Mouse (Mus musculus) embryonic facial prominence, embryonic 10.5 days (tissue): ENCODE measurements around the gene Slc30a1. TPM values are rescaled to one million over a fixed set of nuclear protein-coding genes. Genes with fewer than 3 reads are reported as not detected.

Source experiments
- DNase-seq: peaks from one replicate; pipeline ENCODE4 v3.0.0-alpha.2; 2017; ENCODE audit warnings: low spot score
- H3K27ac ChIP-seq: fragments of 300-500 bp; sonication (generic); replicated peaks from 2 replicates; pipeline ENCODE4 v1.5.1; 2016; ENCODE audit warnings: mild to moderate bottlenecking
- H3K27me3 ChIP-seq: fragments of 300-500 bp; sonication (generic); replicated peaks from 2 replicates; pipeline ENCODE4 v1.6.1; 2016; ENCODE audit warnings: low read depth, mild to moderate bottlenecking; ENCODE audit not compliant: poor library complexity, severe bottlenecking
- H3K36me3 ChIP-seq: fragments of 300-500 bp; sonication (generic); replicated peaks from 2 replicates; pipeline ENCODE4 v1.6.1; 2016; ENCODE audit warnings: mild to moderate bottlenecking, moderate library complexity
- H3K4me1 ChIP-seq: fragments of 300-500 bp; sonication (generic); 2 replicates; pipeline ENCODE4 v1.6.1; 2016
- H3K4me3 ChIP-seq: fragments of 300-500 bp; sonication (generic); 2 replicates; pipeline ENCODE4 v1.5.1; 2016; ENCODE audit warnings: mild to moderate bottlenecking, moderate library complexity
- H3K9me3 ChIP-seq: fragments of 300-500 bp; sonication (generic); 2 replicates; pipeline ENCODE4 v1.6.1; 2016; ENCODE audit warnings: mild to moderate bottlenecking
- WGBS: fragments of 180-500 bp; shearing (Covaris S2); methylation state at CpG from one replicate; pipeline ENCODE4 v1.1.7; 2016; 5-methylcytosine and 5-hydroxymethylcytosine counted together
- polyA plus RNA-seq: library from polyadenylated mRNA; unstranded; fragments of >200 nt; fragmentation: Nextera tagmentation; extraction: Ambion mirVana; gene quantifications from 2 replicates; pipeline ENCODE4 v1.2.1, GENCODE M21; 2016

Slc30a1 gene
- polyA plus RNA-seq, 1 experiment from 2014 or later, result 1.5 TPM

GRCm38 (mm10) chr1:191908906-191909305, 2.3 kb downstream of the Slc30a1 start:
- peaks cover 41% of the 10 kb centered on the region for H3K4me1 ChIP-seq
- H3K27ac ChIP-seq, result no peak overlapping the region
- peaks cover 31% of the 10 kb centered on the region for H3K36me3 ChIP-seq
- H3K9me3 ChIP-seq, result no peaks in the 10 kb centered on the region
- H3K4me3 ChIP-seq, result peak overlapping the region; percentile 84
- no peak for DNase-seq
- 93% methylated on average over 15 of the region's 15 CpGs for WGBS
- peaks cover 17% of the 10 kb centered on the region for H3K27me3 ChIP-seq

GRCm38 (mm10) chr1:191909316-191909715, 2.7 kb downstream of the Slc30a1 start:
- no peak for DNase-seq
- WGBS, result 95% methylated on average over 14 of the region's 14 CpGs
- peak overlapping the region; percentile 11; the same call in 1 of the 2 replicates for H3K4me3 ChIP-seq
- H3K4me1 ChIP-seq, result peaks cover 41% of the 10 kb centered on the region
- H3K27me3 ChIP-seq, result peaks cover 16% of the 10 kb centered on the region
- no peaks in the 10 kb centered on the region for H3K9me3 ChIP-seq
- no peak overlapping the region for H3K27ac ChIP-seq
- H3K36me3 ChIP-seq, result peaks cover 31% of the 10 kb centered on the region

GRCm38 (mm10) chr1:191910646-191911045, 4.1 kb downstream of the Slc30a1 start:
- 84% methylated on average over 3 of the region's 3 CpGs for WGBS
- H3K27me3 ChIP-seq, result peaks cover 3% of the 10 kb centered on the region; the same call in 1 of the 2 replicates
- peaks cover 38% of the 10 kb centered on the region for H3K4me1 ChIP-seq
- H3K4me3 ChIP-seq, result no peak overlapping the region
- H3K36me3 ChIP-seq, result peaks cover 31% of the 10 kb centered on the region
- H3K9me3 ChIP-seq, result no peaks in the 10 kb centered on the region
- H3K27ac ChIP-seq, result no peak overlapping the region
- no peak for DNase-seq

- no peak for DNase-seq
- no peaks in the 10 kb centered on the region for H3K27me3 ChIP-seq
- H3K9me3 ChIP-seq, result no peaks in the 10 kb centered on the region
- peaks cover 31% of the 10 kb centered on the region for H3K36me3 ChIP-seq
- peaks cover 33% of the 10 kb centered on the region for H3K4me1 ChIP-seq
- no peak overlapping the region for H3K4me3 ChIP-seq
- 88% methylated on average over 3 of the region's 3 CpGs for WGBS
- H3K27ac ChIP-seq, result no peak overlapping the region
Measured at GRCm38 (mm10) chr1:191911067-191911668, 4.6 kb downstream of the Slc30a1 start.

GRCm38 (mm10) chr1:191914647-191915046, 8.1 kb downstream of the Slc30a1 start:
- peaks cover 18% of the 10 kb centered on the region for H3K36me3 ChIP-seq
- H3K9me3 ChIP-seq, result no peaks in the 10 kb centered on the region
- WGBS, result 86% methylated on average over 6 of the region's 6 CpGs
- no peaks in the 10 kb centered on the region for H3K27me3 ChIP-seq
- no peak overlapping the region for H3K27ac ChIP-seq
- peaks cover 9% of the 10 kb centered on the region for H3K4me1 ChIP-seq
- H3K4me3 ChIP-seq, result no peak overlapping the region
- DNase-seq, result no peak

DNA sequence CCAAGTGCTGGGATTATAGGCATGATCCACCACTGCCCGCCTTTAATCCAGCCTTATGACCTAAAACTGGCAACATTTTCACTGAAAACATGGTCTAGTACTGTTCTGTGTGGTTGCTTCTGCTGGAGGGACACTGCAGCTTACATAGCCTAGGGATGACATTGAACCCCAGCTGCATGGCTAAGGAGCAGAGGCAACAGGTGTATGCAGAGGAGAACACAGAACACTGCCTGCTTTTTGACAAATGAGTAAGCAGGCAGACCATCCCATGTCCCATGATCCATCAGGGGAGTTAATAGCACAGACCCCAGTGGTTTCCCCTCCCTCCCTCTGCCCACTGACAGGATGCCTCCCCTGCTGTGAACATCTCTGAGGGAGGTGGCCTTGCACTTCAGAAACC, 9.0 kb downstream of the Slc30a1 start:
- Histone ChIP-seq H3K27me3 (no peaks in the 10 kb centered on the region), H3K4me1 (peaks cover 9% of the 10 kb centered on the region), H3K9me3 (no peaks in the 10 kb centered on the region), H3K4me3 (no peak overlapping the region), H3K27ac (no peak overlapping the region), H3K36me3 (peaks cover 10% of the 10 kb centered on the region; the same call in 1 of the 2 replicates)
- 73% methylated on average over 1 of the region's 1 CpGs for WGBS
- no peak for DNase-seq

- H3K4me3 ChIP-seq, result no peak overlapping the region
- no peaks in the 10 kb centered on the region for H3K27me3 ChIP-seq
- 74% methylated on average over 5 of the region's 5 CpGs for WGBS
- H3K36me3 ChIP-seq, result 0 out of 2 replicates have a peak, but pooled peaks cover 2% of the 10 kb centered on the region
- DNase-seq, result no peak
- no peak overlapping the region for H3K27ac ChIP-seq
- 0 out of 2 replicates have a peak, but pooled peaks cover 4% of the 10 kb centered on the region for H3K9me3 ChIP-seq
- H3K4me1 ChIP-seq, result peaks cover under 1% of the 10 kb centered on the region; the same call in 1 of the 2 replicates
Measured at GRCm38 (mm10) chr1:191916876-191917275, 10.3 kb downstream of the Slc30a1 start.

DNA sequence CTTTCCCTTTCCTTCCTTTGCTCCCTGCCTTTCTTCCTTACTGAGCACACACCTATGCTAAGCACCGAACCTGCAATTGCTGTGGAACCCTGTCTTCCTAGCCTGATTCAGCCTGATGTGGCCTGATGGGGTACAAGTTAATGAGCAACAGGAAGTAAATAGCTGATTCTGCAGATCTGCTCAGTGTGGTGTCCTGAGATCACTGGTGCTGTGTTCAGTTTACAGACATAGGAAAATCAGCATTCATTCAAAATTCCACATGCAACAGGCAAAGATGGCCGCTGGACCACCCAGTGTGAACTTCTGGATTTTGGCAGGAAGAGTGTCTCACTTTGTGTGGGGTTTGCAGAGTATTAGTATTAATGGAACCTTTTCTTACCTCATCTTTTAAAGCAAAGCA, 12.8 kb downstream of the Slc30a1 start:
- no peak overlapping the region for H3K4me3 ChIP-seq
- 0 out of 2 replicates have a peak, but pooled peaks cover 4% of the 10 kb centered on the region for H3K9me3 ChIP-seq
- no peak overlapping the region for H3K27ac ChIP-seq
- no peaks in the 10 kb centered on the region for H3K27me3 ChIP-seq
- no peak for DNase-seq
- 79% methylated on average over 2 of the region's 2 CpGs for WGBS
- no peaks in the 10 kb centered on the region for H3K36me3 ChIP-seq
- no peaks in the 10 kb centered on the region for H3K4me1 ChIP-seq

DNA sequence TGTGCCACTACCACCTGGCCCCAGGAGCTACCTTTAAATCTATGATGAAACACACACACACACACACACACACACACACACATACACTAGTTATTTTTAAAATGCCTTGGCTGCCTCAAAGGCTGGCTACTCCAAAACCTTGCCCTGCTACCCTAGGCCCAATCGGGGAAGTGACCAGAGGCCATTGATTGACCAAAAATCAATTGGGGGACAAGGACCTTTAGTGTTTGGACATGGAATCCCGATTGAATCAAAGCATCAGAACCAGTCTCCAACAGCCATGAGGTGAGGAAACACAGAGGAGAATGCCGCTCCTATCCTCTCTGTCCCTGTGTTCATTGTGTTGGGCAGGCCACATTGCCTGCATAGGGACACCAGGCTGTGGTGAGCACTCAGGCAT, 15.1 kb downstream of the Slc30a1 start:
- Histone ChIP-seq H3K4me3 (no peak overlapping the region), H3K27ac (no peak overlapping the region), H3K4me1 (peaks cover 2% of the 10 kb centered on the region; the same call in 1 of the 2 replicates), H3K27me3 (no peaks in the 10 kb centered on the region), H3K9me3 (0 out of 2 replicates have a peak, but pooled peaks cover 4% of the 10 kb centered on the region), H3K36me3 (no peaks in the 10 kb centered on the region)
- DNase-seq, result no peak
- WGBS, result 88% methylated on average over 3 of the region's 3 CpGs

- no peak for DNase-seq
- Histone ChIP-seq H3K27me3 (peaks cover 3% of the 10 kb centered on the region; the same call in 1 of the 2 replicates), H3K9me3 (0 out of 2 replicates have a peak, but pooled peaks cover 4% of the 10 kb centered on the region), H3K36me3 (no peaks in the 10 kb centered on the region), H3K4me1 (peaks cover 23% of the 10 kb centered on the region), H3K4me3 (no peak overlapping the region), H3K27ac (no peak overlapping the region)
- WGBS, result 51% methylated on average over 4 of the region's 4 CpGs
Measured at GRCm38 (mm10) chr1:191925496-191925895, 18.9 kb downstream of the Slc30a1 start.

DNA sequence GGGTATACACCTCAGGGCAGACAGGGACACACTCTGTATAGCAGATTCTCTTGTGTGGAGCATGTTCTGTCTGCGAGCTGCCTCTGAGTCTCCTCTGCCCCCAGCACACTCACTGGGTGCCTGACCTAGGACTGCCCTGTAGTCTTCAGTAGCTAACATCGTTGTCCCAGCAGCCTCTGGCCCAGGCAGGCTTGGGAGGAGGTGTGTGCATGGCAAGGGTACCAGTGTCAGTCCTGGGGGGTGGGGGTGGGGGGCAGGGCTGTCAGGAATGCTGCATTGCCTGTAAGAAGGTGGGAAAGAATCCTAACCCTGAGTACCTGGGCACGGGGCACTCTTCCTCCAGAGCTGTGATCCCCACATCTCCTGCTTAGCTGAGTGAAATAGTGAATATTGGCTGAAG, 20.1 kb downstream of the Slc30a1 start:
- no peak overlapping the region for H3K27ac ChIP-seq

DNA sequence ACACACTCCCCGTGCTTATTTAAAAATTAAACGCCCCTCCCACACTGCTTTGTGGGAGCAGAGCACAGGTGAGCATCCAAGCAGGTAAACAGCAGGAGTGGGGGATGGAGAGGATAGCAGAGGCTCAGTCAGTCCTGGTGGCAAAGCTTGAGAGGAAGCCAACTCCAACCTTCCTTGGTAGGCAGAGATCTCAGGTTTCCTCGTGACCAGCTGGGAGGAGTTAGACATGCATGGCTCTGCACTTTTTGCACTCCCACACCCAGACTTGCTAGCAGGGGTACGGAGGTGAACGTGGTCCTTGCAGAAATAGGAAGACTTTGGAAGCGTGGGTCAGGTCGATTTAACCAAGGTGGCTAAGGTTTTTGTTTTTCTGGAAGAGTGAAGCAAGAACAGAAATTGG, 21.8 kb downstream of the Slc30a1 start:
- Histone ChIP-seq H3K27me3 (peaks cover 19% of the 10 kb centered on the region), H3K4me3 (no peak overlapping the region), H3K27ac (no peak overlapping the region), H3K36me3 (no peaks in the 10 kb centered on the region), H3K9me3 (no peaks in the 10 kb centered on the region), H3K4me1 (peaks cover 30% of the 10 kb centered on the region)
- 80% methylated on average over 7 of the region's 7 CpGs for WGBS
- DNase-seq, result no peak

More for the DNA sequence above, 20.1 kb downstream of the Slc30a1 start:
- no peak for DNase-seq
- Histone ChIP-seq H3K36me3 (no peaks in the 10 kb centered on the region), H3K4me3 (no peak overlapping the region), H3K9me3 (no peaks in the 10 kb centered on the region), H3K27me3 (peaks cover 3% of the 10 kb centered on the region; the same call in 1 of the 2 replicates), H3K4me1 (peaks cover 23% of the 10 kb centered on the region)
- 64% methylated on average over 3 of the region's 3 CpGs for WGBS

DNA sequence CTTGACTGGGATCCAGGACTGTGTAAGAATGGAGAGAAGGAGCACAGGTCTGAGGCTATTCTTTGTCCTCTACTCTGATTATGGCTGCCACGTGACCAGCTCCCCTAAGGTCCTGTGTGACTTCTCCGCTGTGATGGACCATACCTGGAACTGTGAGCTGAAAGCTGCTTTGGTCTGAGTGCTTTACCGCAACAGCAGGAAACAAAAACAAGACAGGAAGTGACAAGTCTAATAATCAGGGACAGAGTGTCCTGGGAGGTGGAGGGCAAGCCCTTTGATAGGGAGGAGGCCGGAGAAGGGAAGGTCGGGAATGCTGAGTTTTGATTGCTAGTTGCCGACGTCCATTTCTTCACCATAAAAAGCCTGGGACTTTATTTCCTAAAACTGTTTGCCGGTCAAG, 22.5 kb downstream of the Slc30a1 start:
- 79% methylated on average over 8 of the region's 8 CpGs for WGBS
- Histone ChIP-seq H3K4me3 (no peak overlapping the region), H3K4me1 (peaks cover 30% of the 10 kb centered on the region), H3K27me3 (peaks cover 20% of the 10 kb centered on the region), H3K36me3 (no peaks in the 10 kb centered on the region), H3K27ac (no peak overlapping the region), H3K9me3 (no peaks in the 10 kb centered on the region)
- no peak for DNase-seq
